Mouse (Mus musculus) small intestine, adult 2 months (tissue): ENCODE measurements around the gene Trappc2l.

Experiments used
- CTCF ChIP-seq: fragments of 200-500 bp; IDR thresholded peaks from 2 replicates; pipeline ENCODE4 v1.5.1; 2012; ENCODE audit warnings: low read depth, mild to moderate bottlenecking, control low read depth, inconsistent platforms, low read length, moderate library complexity, mixed read lengths; ENCODE audit not compliant: insufficient replicate concordance, insufficient read length; ENCODE audit errors: extremely low read depth
- POLR2A ChIP-seq: fragments of 200-500 bp; IDR thresholded peaks from 2 replicates; pipeline ENCODE4 v1.6.1; 2012; ENCODE audit warnings: low read depth, mild to moderate bottlenecking, control low read depth, inconsistent platforms, low read length, moderate library complexity

- TF ChIP-seq POLR2A, result no peak
- no peak for TF ChIP-seq CTCF
These were observed 26.0 kb upstream of the Trappc2l start for GRCm38 (mm10) chr8:122585411-122585891.
